Comparison of ENCODE assay signal across 34 mouse cellular contexts in the genomic region with DNA sequence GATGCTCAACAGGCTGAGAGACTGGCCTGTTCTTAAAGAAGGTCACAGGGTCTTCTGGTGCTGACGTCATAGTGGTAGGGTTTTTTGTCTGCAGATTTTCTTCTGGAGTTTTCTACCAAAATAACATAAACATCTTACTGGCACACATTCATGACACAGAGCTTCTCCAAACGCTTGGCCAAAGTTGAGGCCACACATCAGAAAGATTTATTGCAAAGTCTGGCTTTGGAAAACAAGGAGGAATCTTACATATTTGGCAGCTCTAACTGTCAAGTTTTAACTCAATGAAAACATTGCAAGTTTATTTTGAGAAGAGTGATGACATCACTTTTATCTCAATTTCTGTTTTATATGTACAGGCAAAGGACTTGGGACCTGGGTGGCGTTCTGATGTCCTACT. TPM values are rescaled to one million over a fixed set of nuclear protein-coding genes. Genes with fewer than 3 reads are reported as not detected.
DNase-seq lines count a peak whose midpoint lies in the region; ATAC-seq and TF ChIP-seq lines count a peak whose summit lies in the region.
"Had no signal": no experiment of that assay in that cellular context is flagged by ENCODE, and none has a peak within 500 bp of the region (broad histone marks: within the 10 kb centered on the region; RNA-seq: fewer than 3 reads in every experiment).

No protein-coding gene starts in this region.

- no peak for TF ChIP-seq POLR2A in lung, adult 2 months (IDR thresholded peaks at IDR 0.05; ENCODE audit: borderline replicate concordance, extremely low read depth, low read depth, low read length)

- no peak for ATAC-seq in kidney, postnatal 0 days (replicated peaks; ENCODE audit: low FRiP score, low read depth)
- 0 out of 2 replicates have a peak, but pooled peaks have one; percentile 51 for ATAC-seq in lung, embryonic 16.5 days (ENCODE audit: low read depth)
- no peak for ATAC-seq in granulocyte monocyte progenitor cell, adult 5-6 weeks (replicated peaks; ENCODE audit: poor library complexity, severe bottlenecking)
- ATAC-seq: forebrain, embryonic 13.5 days; forebrain, embryonic 16.5 days; hindbrain, embryonic 16.5 days had no signal

- H3K9ac ChIP-seq in kidney, postnatal 0 days (ENCODE audit: low read depth, low read length) = no peak overlapping the region
- H3K9ac ChIP-seq in lung, embryonic 16.5 days (ENCODE audit: low read length) = no peak overlapping the region
- H3K9ac ChIP-seq: embryonic facial prominence, embryonic 12.5 days; embryonic facial prominence, embryonic 15.5 days; forebrain, embryonic 13.5 days; heart, embryonic 12.5 days; heart, embryonic 15.5 days; hindbrain, embryonic 13.5 days had no signal

- TF ChIP-seq CTCF in kidney, postnatal 0 days (IDR thresholded peaks at IDR 0.05; ENCODE audit: low read depth) = no peak
- TF ChIP-seq CTCF in lung, adult 2 months (IDR thresholded peaks at IDR 0.05; ENCODE audit: insufficient read depth, low read length) = no peak

- H3K4me3 ChIP-seq in kidney, postnatal 0 days (replicated peaks; ENCODE audit: low read depth, low read length) = no peak overlapping the region
- H3K4me3 ChIP-seq in lung, embryonic 16.5 days (ENCODE audit: low read length) = no peak overlapping the region
- no peak overlapping the region for H3K4me3 ChIP-seq in lung, adult 2 months (replicated peaks; ENCODE audit: extremely low read depth, low read depth, low read length)
- H3K4me3 ChIP-seq: embryonic facial prominence, embryonic 12.5 days; embryonic facial prominence, embryonic 15.5 days; erythroblast, embryonic 14.5 days; forebrain, embryonic 13.5 days; heart, embryonic 12.5 days; heart, embryonic 15.5 days; hindbrain, embryonic 10.5 days; hindbrain, embryonic 13.5 days had no signal

- WGBS in kidney, postnatal 0 days = 50% methylated on average over 3 of the region's 3 CpGs
- WGBS in lung, embryonic 16.5 days = 29% methylated on average over 3 of the region's 3 CpGs
- WGBS in lung, adult 2 months = 50% methylated on average over 3 of the region's 3 CpGs

- H3K9me3 ChIP-seq in kidney, postnatal 0 days (replicated peaks; ENCODE audit: low read length) = no peaks in the 10 kb centered on the region
- no peaks in the 10 kb centered on the region for H3K9me3 ChIP-seq in lung, embryonic 16.5 days (ENCODE audit: control insufficient read depth, low read length)
- H3K9me3 ChIP-seq: embryonic facial prominence, embryonic 12.5 days; embryonic facial prominence, embryonic 15.5 days; forebrain, embryonic 13.5 days; G1E; heart, embryonic 12.5 days; heart, embryonic 15.5 days; hindbrain, embryonic 10.5 days; hindbrain, embryonic 13.5 days had no signal

- H3K36me3 ChIP-seq in kidney, postnatal 0 days (ENCODE audit: insufficient read depth, low read length) = no peaks in the 10 kb centered on the region
- no peaks in the 10 kb centered on the region for H3K36me3 ChIP-seq in lung, embryonic 16.5 days (ENCODE audit: control insufficient read depth, insufficient read depth, low read length)
- H3K36me3 ChIP-seq: embryonic facial prominence, embryonic 12.5 days; embryonic facial prominence, embryonic 15.5 days; G1E; heart, embryonic 12.5 days; heart, embryonic 15.5 days; hindbrain, embryonic 10.5 days; hindbrain, embryonic 13.5 days had no signal

- H3K27ac ChIP-seq in kidney, postnatal 0 days = no peak overlapping the region
- no peak overlapping the region for H3K27ac ChIP-seq in lung, embryonic 16.5 days (ENCODE audit: low read length)
- H3K27ac ChIP-seq: embryonic facial prominence, embryonic 12.5 days; embryonic facial prominence, embryonic 15.5 days; forebrain, embryonic 13.5 days; heart, embryonic 15.5 days; hindbrain, embryonic 10.5 days; hindbrain, embryonic 13.5 days had no signal

- H3K4me2 ChIP-seq in kidney, postnatal 0 days (ENCODE audit: low read length) = no peak overlapping the region
- H3K4me2 ChIP-seq in lung, embryonic 16.5 days (ENCODE audit: low read depth, low read length) = no peak overlapping the region
- H3K4me2 ChIP-seq: embryonic facial prominence, embryonic 12.5 days; embryonic facial prominence, embryonic 15.5 days; forebrain, embryonic 13.5 days; heart, embryonic 12.5 days; heart, embryonic 15.5 days; hindbrain, embryonic 13.5 days had no signal

- H3K27me3 ChIP-seq in kidney, postnatal 0 days (ENCODE audit: insufficient read depth, low read length) = no peaks in the 10 kb centered on the region
- H3K27me3 ChIP-seq in lung, embryonic 16.5 days (ENCODE audit: control insufficient read depth, insufficient read depth, low read depth, low read length) = no peaks in the 10 kb centered on the region
- H3K27me3 ChIP-seq: CH12.LX; embryonic facial prominence, embryonic 12.5 days; embryonic facial prominence, embryonic 15.5 days; forebrain, embryonic 13.5 days; heart, embryonic 12.5 days; heart, embryonic 15.5 days; hindbrain, embryonic 13.5 days had no signal

- peak; percentile 28 for DNase-seq in kidney, postnatal 0 days (ENCODE audit: low spot score)
- DNase-seq in kidney, postnatal 4 days = no peak
- no peak for DNase-seq in lung, adult 2 months
- DNase-seq in adipocyte (ENCODE audit: low spot score) = peak; percentile 6
- peak; percentile 33 for DNase-seq in lung, postnatal 10 days
- no peak for DNase-seq in gastrocnemius, adult 8-10 months (ENCODE audit: low spot score in 2 of 2)
- DNase-seq: adrenal gland, postnatal 10 days; B cell, adult 2 months; cerebellum, adult 11 months; cerebellum, adult 2 months; cerebellum, adult 9-11 months; cerebellum, postnatal 25 days; gastrocnemius, postnatal 14 days; heart, adult 18-20 months; heart, postnatal 10 days; heart, postnatal 36 days had no signal

- no peaks in the 10 kb centered on the region for H3K4me1 ChIP-seq in kidney, postnatal 0 days (replicated peaks; ENCODE audit: insufficient read depth, low read length)
- no peaks in the 10 kb centered on the region for H3K4me1 ChIP-seq in lung, embryonic 16.5 days (replicated peaks; ENCODE audit: control insufficient read depth, insufficient read depth, low read length)
- H3K4me1 ChIP-seq in lung, adult 2 months (ENCODE audit: control insufficient read depth, insufficient read depth, low read length) = no peaks in the 10 kb centered on the region; the same call in 1 of the 2 replicates
- H3K4me1 ChIP-seq: embryonic facial prominence, embryonic 15.5 days; forebrain, embryonic 13.5 days; heart, embryonic 12.5 days; heart, embryonic 15.5 days; hindbrain, embryonic 10.5 days; hindbrain, embryonic 13.5 days had no signal

RNA-seq across cellular contexts. Expression of gene Gm12695, which starts 56.8 kb away (rescaled TPM):
- not detected in 2 replicates for polyA plus RNA-seq in kidney, postnatal 0 days (2015; fragmentation: Nextera tagmentation; extraction: Ambion mirVana)
- polyA plus RNA-seq in lung, embryonic 16.5 days (2015; fragmentation: Nextera tagmentation; extraction: Ambion mirVana) = 0.43 and 0.50 TPM in 2 replicates
- 0.45 and 0.63 TPM in 2 replicates for polyA plus RNA-seq in lung, adult 2 months (2012; rRNA removed)
- not detected for total RNA-seq in gastrocnemius, adult 8-10 months (2022)
- not detected in 2 replicates for total RNA-seq in granulocyte monocyte progenitor cell, adult 5-6 weeks (2014; fragmentation: Nextera tagmentation)
- not detected in 2 replicates for total RNA-seq in granulocyte monocyte progenitor cell, adult 5-6 weeks (2017)
- total RNA-seq: adrenal gland, postnatal 10 days; adrenal gland, postnatal 4 days; CH12.LX; common myeloid progenitor, adult 5-6 weeks; G1E; gastrocnemius, adult 18-20 months; gastrocnemius, postnatal 14 days; gastrocnemius, postnatal 4 days; heart, adult 18-20 months; heart, postnatal 10 days; heart, postnatal 36 days had no signal
- polyA plus RNA-seq: cerebellum, adult 2 months; erythroblast, embryonic 14.5 days; G1E; heart, embryonic 12.5 days; heart, embryonic 15.5 days; hindbrain, embryonic 10.5 days; hindbrain, embryonic 13.5 days; hindbrain, embryonic 16.5 days had no signal

Comparison
In these comparisons a context has a peak if more than half of its experiments do, and no peak if none do; other contexts are left out.
1. DNase-seq: peak in kidney, postnatal 0 days (single experiment), adipocyte (single experiment) and lung, postnatal 10 days (single experiment); none in kidney, postnatal 4 days (0 of 2), lung, adult 2 months (single experiment) and gastrocnemius, adult 8-10 months (0 of 2).